Mouse (Mus musculus) kidney, postnatal 4 days (tissue): Measurements from ENCODE around the gene Jmjd4.

Source experiments
- DNase-seq, 2 experiments: peaks; one replicate each; pipeline ENCODE4 v3.0.0; 2021; ENCODE audit warnings: mixed read lengths in 2 of 2

Jmjd4 gene

GRCm38 (mm10) chr11:59449741-59450229 is at the start of gene Jmjd4:
TSS of gene Jmjd4 (plus strand) at chr11:59450045.
- peak; percentile 93 to 95 for DNase-seq

GRCm38 (mm10) chr11:59400876-59401275 is 49.0 kb upstream of the Jmjd4 start:
- no peak for DNase-seq

DNA sequence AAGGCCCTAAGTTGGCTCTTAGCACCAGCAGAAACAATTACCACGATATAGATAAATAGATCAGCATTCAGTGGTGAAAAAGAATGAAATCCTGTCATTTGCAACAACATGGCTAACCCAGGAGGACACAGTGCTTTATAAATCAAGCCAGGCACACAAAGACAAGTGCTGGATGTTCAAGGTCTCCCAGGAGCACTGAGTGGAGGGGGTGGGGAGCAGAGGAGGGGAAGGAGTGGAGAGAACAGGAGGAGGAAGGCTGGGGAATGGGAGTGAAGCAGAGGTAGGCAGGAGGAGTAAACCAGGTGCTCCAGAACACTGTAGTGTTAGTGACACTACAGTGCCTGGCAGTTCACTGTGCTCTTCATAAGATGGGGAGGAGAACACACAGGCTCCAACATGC is 44.1 kb upstream of the Jmjd4 start:
- no peak for DNase-seq

DNA sequence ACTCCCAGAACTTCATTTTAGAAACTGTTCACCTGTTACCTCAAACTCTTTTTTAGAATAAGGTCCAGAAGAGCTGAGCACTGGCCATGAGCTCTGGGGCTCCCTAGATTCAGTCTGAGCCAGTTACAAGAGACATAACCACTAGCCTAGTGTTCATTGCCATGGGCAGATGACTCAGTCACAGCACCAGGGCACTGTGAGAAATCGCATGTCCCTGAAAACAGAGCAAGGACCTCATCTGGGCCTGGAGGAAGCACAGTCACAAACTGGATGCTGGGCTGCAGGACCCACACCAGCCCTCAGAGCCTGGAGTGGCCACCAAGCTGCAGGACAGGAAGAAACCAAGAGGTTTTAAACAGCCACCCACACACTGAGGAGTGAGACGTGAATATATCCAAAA is 39.0 kb upstream of the Jmjd4 start:
- DNase-seq = no peak

DNA sequence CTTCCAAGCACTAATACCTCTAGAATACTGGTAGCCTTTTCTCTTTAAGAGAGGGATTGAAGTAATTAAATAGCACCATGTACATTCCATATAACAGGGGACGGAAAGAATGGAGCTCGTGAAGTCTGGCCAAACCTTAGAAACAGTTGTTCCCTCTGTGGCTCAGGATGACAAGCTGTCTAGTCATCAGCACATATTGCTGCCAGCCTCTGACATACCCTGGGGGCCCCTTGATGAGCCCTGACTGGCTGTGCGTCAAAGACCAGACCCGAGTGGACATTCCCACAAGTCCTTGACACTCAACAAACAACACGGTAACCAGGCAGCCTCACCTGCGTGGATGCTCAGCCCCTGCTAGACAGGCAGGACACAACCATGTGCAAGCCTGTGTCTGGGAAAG is 37.8 kb upstream of the Jmjd4 start:
- no peak for DNase-seq

- no peak for DNase-seq
These were observed 36.6 kb upstream of the Jmjd4 start for GRCm38 (mm10) chr11:59412999-59413863.

DNA sequence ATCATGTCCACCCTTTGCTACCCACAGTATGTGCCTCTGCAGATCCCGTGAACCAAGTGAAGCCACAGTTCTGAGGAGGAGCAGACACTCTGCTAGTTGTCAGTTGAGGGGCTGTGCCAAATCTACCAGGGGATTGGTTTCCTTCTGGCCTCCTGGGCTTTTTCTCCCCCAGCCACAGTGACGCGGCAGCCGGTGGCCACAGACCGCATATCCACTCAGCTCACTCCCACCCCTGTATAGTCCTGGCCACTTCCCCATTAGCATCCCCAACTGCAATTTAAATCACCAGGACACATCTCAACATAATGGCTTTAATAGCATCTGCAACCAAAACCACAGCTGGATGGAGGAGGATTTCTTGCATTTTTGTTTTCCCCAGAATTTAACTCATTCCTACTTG is 31.1 kb upstream of the Jmjd4 start:
- DNase-seq = peak; percentile 41 to 60

GRCm38 (mm10) chr11:59421436-59421835 is 28.4 kb upstream of the Jmjd4 start:
- peak in 1 of 2 experiments; percentile 11 for DNase-seq

GRCm38 (mm10) chr11:59421967-59422366 is 27.9 kb upstream of the Jmjd4 start:
- DNase-seq = peak in 1 of 2 experiments; percentile 17

- DNase-seq = no peak
These were observed 26.7 kb upstream of the Jmjd4 start for GRCm38 (mm10) chr11:59423010-59423588.

- DNase-seq = peak; percentile 47 to 65
These were observed 24.2 kb upstream of the Jmjd4 start for GRCm38 (mm10) chr11:59425671-59426101.

- no peak for DNase-seq
These were observed 21.7 kb upstream of the Jmjd4 start for GRCm38 (mm10) chr11:59428057-59428660.

DNA sequence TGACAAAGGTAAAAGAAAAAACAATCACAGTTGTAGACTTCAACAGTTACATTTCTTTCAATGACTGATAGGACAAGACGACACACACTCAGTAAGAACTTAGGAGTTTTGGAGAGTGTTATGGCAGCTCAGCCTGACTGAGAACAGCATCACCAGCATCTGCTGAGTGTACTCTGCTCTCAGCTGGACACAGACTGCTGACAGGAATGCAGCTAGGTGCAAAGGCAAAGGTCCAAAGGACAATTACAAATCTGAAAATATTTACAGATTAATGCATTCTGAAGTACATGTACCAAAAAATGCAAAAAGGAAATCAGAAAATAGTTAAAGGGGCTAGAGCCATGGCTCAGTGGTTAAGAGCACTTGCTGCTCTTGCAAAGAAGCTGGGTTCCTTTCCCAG is 19.9 kb upstream of the Jmjd4 start:
- DNase-seq = no peak

- DNase-seq = no peak
These were observed 17.6 kb upstream of the Jmjd4 start for GRCm38 (mm10) chr11:59432261-59432660.

- no peak for DNase-seq
These were observed 11.9 kb upstream of the Jmjd4 start for GRCm38 (mm10) chr11:59437954-59438353.

- no peak for DNase-seq
These were observed 6.7 kb upstream of the Jmjd4 start for GRCm38 (mm10) chr11:59443102-59443501.

GRCm38 (mm10) chr11:59450230-59450771 is 456 bp downstream of the Jmjd4 start:
- DNase-seq = no peak

GRCm38 (mm10) chr11:59451086-59451485 is 1.2 kb downstream of the Jmjd4 start, which contains the start of gene Snap47:
TSS of gene Snap47 (minus strand) at chr11:59451186.
- no peak for DNase-seq

DNA sequence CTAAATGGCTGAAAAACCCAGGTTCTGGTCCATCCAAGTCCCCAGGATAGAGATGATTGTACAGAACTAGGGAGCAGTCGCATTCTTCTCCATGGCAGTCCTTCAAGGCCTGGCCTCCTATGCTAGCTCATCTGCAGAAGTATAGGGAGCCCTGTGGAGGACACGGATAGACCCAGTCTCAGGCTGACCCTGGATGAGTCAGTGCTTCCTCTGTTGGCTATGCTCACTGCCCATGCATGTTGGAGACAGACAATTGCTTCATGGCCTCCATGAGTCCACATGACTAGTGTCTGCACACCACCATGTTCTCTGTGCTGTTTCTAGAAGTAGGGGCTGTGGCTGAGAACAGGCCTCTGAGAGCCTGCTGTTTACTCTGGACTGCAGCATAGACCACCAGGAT is 6.5 kb downstream of the Jmjd4 start:
- DNase-seq = no peak

- no peak for DNase-seq
These were observed 7.0 kb downstream of the Jmjd4 start for GRCm38 (mm10) chr11:59456891-59457290.

- peak; percentile 52 to 68 for DNase-seq
These were observed 9.1 kb downstream of the Jmjd4 start for GRCm38 (mm10) chr11:59458973-59459372.

- no peak for DNase-seq
These were observed 10.6 kb downstream of the Jmjd4 start for GRCm38 (mm10) chr11:59460459-59460858.
